In the genomic region with DNA sequence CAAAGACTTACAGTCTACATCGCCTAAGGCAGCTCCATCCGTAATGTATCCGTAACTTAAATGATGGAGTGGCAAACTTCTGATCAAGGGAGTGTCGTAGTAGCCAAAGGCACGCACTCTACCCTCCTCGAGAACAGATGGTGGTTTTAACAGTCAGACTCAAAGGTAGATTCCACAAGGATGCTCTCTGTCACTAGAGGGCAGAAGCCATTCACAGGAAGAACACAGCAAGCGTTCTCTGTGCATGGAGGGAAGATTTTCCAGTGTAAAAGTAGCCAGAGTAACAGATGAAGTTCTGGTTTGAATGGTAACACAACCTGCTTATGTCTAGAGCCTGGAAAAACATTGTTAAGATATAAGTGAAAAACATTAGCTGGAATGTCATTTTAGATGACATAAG, we compare ENCODE assay signal across 14 mouse cellular contexts.
A peak's percentile ranks its signal among the peaks of the same experiment; 100 is the strongest.
DNase-seq lines count a peak whose midpoint lies in the region; ATAC-seq and TF ChIP-seq lines count a peak whose summit lies in the region.
"Had no signal": no experiment of that assay in that cellular context is flagged by ENCODE, and none has a peak within 500 bp of the region (broad histone marks: within the 10 kb centered on the region; RNA-seq: fewer than 3 reads in every experiment).

No protein-coding gene starts in this region.

- H3K4me3 ChIP-seq in hindbrain, embryonic 14.5 days (replicated peaks; ENCODE audit: low read length) = no peak overlapping the region
- no peak overlapping the region for H3K4me3 ChIP-seq in hindbrain, embryonic 12.5 days
- no peak overlapping the region for H3K4me3 ChIP-seq in midbrain, postnatal 0 days (ENCODE audit: low read depth, low read length)
- H3K4me3 ChIP-seq in midbrain, embryonic 16.5 days (ENCODE audit: low read depth, low read length) = no peak overlapping the region
- H3K4me3 ChIP-seq: embryonic facial prominence, embryonic 13.5 days; lung, embryonic 15.5 days; midbrain, embryonic 13.5 days had no signal

- no peaks in the 10 kb centered on the region for H3K36me3 ChIP-seq in hindbrain, embryonic 14.5 days (replicated peaks; ENCODE audit: control insufficient read depth, insufficient read depth)
- H3K36me3 ChIP-seq in hindbrain, embryonic 12.5 days = no peaks in the 10 kb centered on the region
- no peaks in the 10 kb centered on the region for H3K36me3 ChIP-seq in midbrain, postnatal 0 days (ENCODE audit: insufficient read depth, low read length)
- no peaks in the 10 kb centered on the region for H3K36me3 ChIP-seq in midbrain, embryonic 16.5 days (ENCODE audit: control insufficient read depth, insufficient read depth, low read length)
- H3K36me3 ChIP-seq: embryonic facial prominence, embryonic 13.5 days; lung, embryonic 15.5 days; midbrain, embryonic 13.5 days had no signal

- peak; percentile 71 for TF ChIP-seq CTCF in midbrain, postnatal 0 days (IDR thresholded peaks at IDR 0.05)

- 85% methylated on average over 7 of the region's 7 CpGs for WGBS in hindbrain, embryonic 14.5 days
- WGBS in hindbrain, embryonic 12.5 days = 81% methylated on average over 7 of the region's 7 CpGs
- 86% methylated on average over 7 of the region's 7 CpGs for WGBS in midbrain, postnatal 0 days
- WGBS in midbrain, embryonic 16.5 days = 81% methylated on average over 7 of the region's 7 CpGs

- H3K4me2 ChIP-seq in hindbrain, embryonic 14.5 days (replicated peaks) = no peak overlapping the region
- H3K4me2 ChIP-seq in hindbrain, embryonic 12.5 days (replicated peaks) = no peak overlapping the region
- no peak overlapping the region for H3K4me2 ChIP-seq in midbrain, postnatal 0 days (ENCODE audit: low read depth, low read length, poor library complexity, severe bottlenecking)
- H3K4me2 ChIP-seq in midbrain, embryonic 16.5 days (ENCODE audit: low read length) = no peak overlapping the region
- H3K4me2 ChIP-seq: embryonic facial prominence, embryonic 13.5 days; lung, embryonic 15.5 days; midbrain, embryonic 13.5 days had no signal

- H3K27me3 ChIP-seq in hindbrain, embryonic 14.5 days (ENCODE audit: control insufficient read depth, insufficient read depth, low read length) = no peaks in the 10 kb centered on the region
- no peaks in the 10 kb centered on the region for H3K27me3 ChIP-seq in hindbrain, embryonic 12.5 days
- H3K27me3 ChIP-seq in midbrain, postnatal 0 days (ENCODE audit: insufficient read depth, low read length) = no peaks in the 10 kb centered on the region
- H3K27me3 ChIP-seq in midbrain, embryonic 16.5 days (ENCODE audit: control insufficient read depth, insufficient read depth, low read depth, low read length) = no peaks in the 10 kb centered on the region
- H3K27me3 ChIP-seq: embryonic facial prominence, embryonic 13.5 days; lung, embryonic 15.5 days; midbrain, embryonic 13.5 days had no signal

- no peak overlapping the region for H3K27ac ChIP-seq in hindbrain, embryonic 14.5 days
- no peak overlapping the region for H3K27ac ChIP-seq in hindbrain, embryonic 12.5 days
- no peak overlapping the region for H3K27ac ChIP-seq in midbrain, postnatal 0 days (ENCODE audit: low read depth, low read length)
- no peak overlapping the region for H3K27ac ChIP-seq in midbrain, embryonic 16.5 days (ENCODE audit: low read length)
- H3K27ac ChIP-seq: embryonic facial prominence, embryonic 13.5 days; lung, embryonic 15.5 days; midbrain, embryonic 13.5 days had no signal

- no peaks in the 10 kb centered on the region for H3K4me1 ChIP-seq in hindbrain, embryonic 14.5 days (replicated peaks; ENCODE audit: control insufficient read depth, insufficient read depth, low read length)
- H3K4me1 ChIP-seq in hindbrain, embryonic 12.5 days = no peaks in the 10 kb centered on the region
- H3K4me1 ChIP-seq in midbrain, postnatal 0 days (ENCODE audit: insufficient read depth, low read length) = no peaks in the 10 kb centered on the region
- H3K4me1 ChIP-seq in midbrain, embryonic 16.5 days (ENCODE audit: control insufficient read depth, insufficient read depth, low read length) = no peaks in the 10 kb centered on the region
- H3K4me1 ChIP-seq: embryonic facial prominence, embryonic 13.5 days; lung, embryonic 15.5 days; midbrain, embryonic 13.5 days had no signal

- no peaks in the 10 kb centered on the region for H3K9me3 ChIP-seq in hindbrain, embryonic 14.5 days (ENCODE audit: control insufficient read depth, low read length)
- no peaks in the 10 kb centered on the region for H3K9me3 ChIP-seq in hindbrain, embryonic 12.5 days (replicated peaks)
- H3K9me3 ChIP-seq in midbrain, postnatal 0 days (ENCODE audit: low read length) = no peaks in the 10 kb centered on the region
- H3K9me3 ChIP-seq in midbrain, embryonic 16.5 days (replicated peaks; ENCODE audit: control insufficient read depth, low read length, poor library complexity, severe bottlenecking) = no peaks in the 10 kb centered on the region
- H3K9me3 ChIP-seq: embryonic facial prominence, embryonic 13.5 days; lung, embryonic 15.5 days; midbrain, embryonic 13.5 days had no signal

- ATAC-seq in CD4-positive, CD25-positive, alpha-beta regulatory T cell, adult 4 months = no peak
- no peak for ATAC-seq in hindbrain, embryonic 14.5 days (ENCODE audit: low FRiP score)
- no peak for ATAC-seq in hindbrain, embryonic 12.5 days (ENCODE audit: low FRiP score)
- ATAC-seq in midbrain, postnatal 0 days (ENCODE audit: low FRiP score) = no peak
- no peak for ATAC-seq in midbrain, embryonic 16.5 days
- ATAC-seq: midbrain, embryonic 13.5 days had no signal

- H3K9ac ChIP-seq in hindbrain, embryonic 14.5 days = no peak overlapping the region
- H3K9ac ChIP-seq in hindbrain, embryonic 12.5 days = no peak overlapping the region
- H3K9ac ChIP-seq in midbrain, postnatal 0 days (replicated peaks; ENCODE audit: low read length, poor library complexity, severe bottlenecking) = no peak overlapping the region
- no peak overlapping the region for H3K9ac ChIP-seq in midbrain, embryonic 16.5 days (ENCODE audit: low read depth, low read length)
- H3K9ac ChIP-seq: embryonic facial prominence, embryonic 13.5 days; lung, embryonic 15.5 days; midbrain, embryonic 13.5 days had no signal

- peak; percentile 3 for DNase-seq in CD4-positive, CD25-positive, alpha-beta regulatory T cell, adult 2 months (ENCODE audit: low read depth, low spot score)
- peak; percentile 38 for DNase-seq in hindbrain, embryonic 14.5 days (ENCODE audit: low spot score)
- DNase-seq in midbrain, postnatal 0 days (ENCODE audit: low spot score) = peak; percentile 43
- peak; percentile 13 for DNase-seq in telencephalon, adult 2 months (ENCODE audit: low read depth, low spot score)
- no peak for DNase-seq in heart, adult 18-20 months
- DNase-seq: heart, postnatal 14 days; kidney, adult 18-20 months; thymus, postnatal 36 days had no signal

Comparison
In these comparisons a context has a peak if more than half of its experiments do, and no peak if none do; other contexts are left out.
1. DNase-seq: peak in CD4-positive, CD25-positive, alpha-beta regulatory T cell, adult 2 months (single experiment), hindbrain, embryonic 14.5 days (single experiment), midbrain, postnatal 0 days (single experiment) and telencephalon, adult 2 months (single experiment); none in heart, adult 18-20 months (0 of 2).